Mouse (Mus musculus) bone marrow, adult 2 months (tissue): Measurements from ENCODE around the gene St7l.

Source experiments
- CTCF ChIP-seq: fragments of 200-500 bp; IDR thresholded peaks from 2 replicates; pipeline ENCODE4 v1.5.1; 2011; ENCODE audit warnings: low read length, control low read depth; ENCODE audit not compliant: control insufficient read depth, insufficient read depth
- POLR2A ChIP-seq: fragments of 200-500 bp; IDR thresholded peaks from 2 replicates; pipeline ENCODE4 v1.6.1; 2011; ENCODE audit warnings: low read depth, mild to moderate bottlenecking, control low read depth, low read length, borderline replicate concordance; ENCODE audit not compliant: control insufficient read depth

- no peak for TF ChIP-seq CTCF
- no peak for TF ChIP-seq POLR2A
These were observed 7.7 kb upstream of the St7l start for GRCm38 (mm10) chr3:104856106-104856505.
